Mouse (Mus musculus) intestine, embryonic 15.5 days (tissue): Measurements from ENCODE around the gene Fam161a. TPM values are rescaled to one million over a fixed set of nuclear protein-coding genes. Genes with fewer than 3 reads are reported as not detected.

ENCODE experiments used
- ATAC-seq: fragments of 200-750 bp; cut with Nextera tagmentation; 2 replicates; pipeline ENCODE4 v1.8.0; 2017; ENCODE audit warnings: moderate TSS enrichment, moderate library complexity
- H3K27ac ChIP-seq: fragments of 300-500 bp; sonication (generic); 2 replicates; pipeline ENCODE4 v1.5.1; 2015; ENCODE audit warnings: mild to moderate bottlenecking, inconsistent platforms
- H3K27me3 ChIP-seq: fragments of 300-500 bp; sonication (generic); replicated peaks from 2 replicates; pipeline ENCODE4 v1.6.1; 2015; ENCODE audit warnings: inconsistent platforms
- H3K36me3 ChIP-seq: fragments of 300-500 bp; sonication (generic); 2 replicates; pipeline ENCODE4 v1.6.1; 2015; ENCODE audit warnings: inconsistent platforms
- H3K4me1 ChIP-seq: fragments of 300-500 bp; sonication (generic); replicated peaks from 2 replicates; pipeline ENCODE4 v1.6.1; 2015; ENCODE audit warnings: inconsistent platforms
- H3K4me2 ChIP-seq: fragments of 300-500 bp; sonication (generic); replicated peaks from 2 replicates; pipeline ENCODE4 v1.6.1; 2015; ENCODE audit warnings: mild to moderate bottlenecking, inconsistent platforms
- H3K4me3 ChIP-seq: fragments of 300-500 bp; sonication (generic); replicated peaks from 2 replicates; pipeline ENCODE4 v1.5.1; 2015; ENCODE audit warnings: inconsistent platforms
- H3K9ac ChIP-seq: fragments of 300-500 bp; sonication (generic); 2 replicates; pipeline ENCODE4 v1.6.1; 2015; ENCODE audit warnings: inconsistent platforms
- H3K9me3 ChIP-seq: fragments of 300-500 bp; sonication (generic); 2 replicates; pipeline ENCODE4 v1.6.1; 2016; ENCODE audit warnings: inconsistent platforms
- WGBS: fragments of 180-500 bp; shearing (Covaris S2); methylation state at CpG from one replicate; pipeline ENCODE4 v1.1.7; 2015; 5-methylcytosine and 5-hydroxymethylcytosine counted together
- polyA plus RNA-seq: library from polyadenylated mRNA; unstranded; fragments of >200 nt; fragmentation: Nextera tagmentation; extraction: Ambion mirVana; gene quantifications from 2 replicates; pipeline ENCODE4 v1.2.1, GENCODE M21; 2015

Fam161a gene
- polyA plus RNA-seq, 1 experiment from 2014 or later, result 1.5 TPM

DNA sequence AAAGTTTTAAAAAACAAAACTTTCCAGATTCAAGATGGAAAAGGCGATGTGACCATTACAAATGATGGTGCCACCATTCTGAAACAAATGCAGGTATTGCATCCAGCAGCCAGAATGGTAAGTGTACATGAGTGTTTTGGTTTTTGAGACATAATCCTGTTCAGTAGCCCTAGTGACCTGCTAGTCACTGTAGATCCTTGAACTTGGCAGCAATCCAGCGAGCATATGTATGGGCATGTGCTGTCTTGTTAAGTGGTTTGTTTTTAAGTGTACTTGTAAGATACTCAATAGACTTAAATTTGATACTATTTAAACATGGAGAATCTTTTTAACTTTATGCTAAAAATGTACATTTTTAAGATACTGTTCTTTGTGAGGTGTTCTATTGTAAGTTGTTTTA lies 13.1 kb upstream of the Fam161a start:
- Histone ChIP-seq H3K9me3 (no peaks in the 10 kb centered on the region), H3K4me1 (0 out of 2 replicates have a peak, but pooled peaks cover 4% of the 10 kb centered on the region), H3K9ac (no peak overlapping the region), H3K4me3 (no peak overlapping the region), H3K27me3 (no peaks in the 10 kb centered on the region), H3K36me3 (peaks cover 15% of the 10 kb centered on the region), H3K27ac (no peak overlapping the region), H3K4me2 (no peak overlapping the region)
- 88% methylated on average over 2 of the region's 2 CpGs for WGBS
- ATAC-seq, result no peak

DNA sequence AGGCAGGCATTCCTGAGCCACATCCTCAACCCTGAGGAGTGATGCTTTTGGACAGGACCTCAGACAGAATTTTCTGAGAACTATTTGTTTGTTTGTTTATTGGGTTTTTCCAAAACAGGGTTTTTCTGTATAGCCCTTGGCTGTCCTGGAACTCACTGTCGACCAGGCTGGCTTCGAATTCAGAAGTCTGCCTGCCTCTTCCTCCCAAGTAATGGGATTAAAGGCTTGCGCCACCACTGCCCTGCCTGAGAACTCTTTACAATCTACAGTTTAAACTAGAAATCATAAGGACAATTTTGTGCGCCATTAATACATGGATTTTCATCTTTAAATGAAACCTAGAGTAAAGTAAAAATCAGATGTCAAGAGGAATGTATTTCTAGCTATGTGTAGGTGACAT lies 11.9 kb upstream of the Fam161a start:
- WGBS, result 95% methylated on average over 4 of the region's 4 CpGs
- no peak overlapping the region for H3K27ac ChIP-seq
- no peaks in the 10 kb centered on the region for H3K27me3 ChIP-seq
- H3K4me2 ChIP-seq, result no peak overlapping the region
- no peaks in the 10 kb centered on the region for H3K9me3 ChIP-seq
- no peak overlapping the region for H3K4me3 ChIP-seq
- H3K36me3 ChIP-seq, result peaks cover 18% of the 10 kb centered on the region
- no peak overlapping the region for H3K9ac ChIP-seq
- 0 out of 2 replicates have a peak, but pooled peaks cover 4% of the 10 kb centered on the region for H3K4me1 ChIP-seq
- no peak for ATAC-seq

DNA sequence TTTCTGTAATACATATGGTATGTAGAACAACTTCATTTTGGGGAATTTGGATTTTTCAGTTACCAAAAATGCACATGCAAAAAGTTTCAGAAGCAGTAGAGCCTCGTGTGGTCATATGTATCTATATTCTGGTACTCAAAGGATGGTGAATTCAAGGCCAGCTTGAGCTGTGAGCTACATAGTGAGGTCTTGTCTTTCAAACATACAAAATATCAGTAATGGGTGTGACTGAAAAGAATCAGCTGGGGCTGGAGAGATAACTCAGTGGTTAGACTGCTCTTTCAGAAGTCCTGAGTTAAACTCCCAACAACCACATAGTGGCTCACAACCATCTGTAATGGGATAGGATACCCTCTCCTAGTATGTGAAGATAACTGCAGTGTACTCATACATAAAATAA lies 9.0 kb upstream of the Fam161a start:
- no peak overlapping the region for H3K4me2 ChIP-seq
- H3K9ac ChIP-seq, result no peak overlapping the region
- no peaks in the 10 kb centered on the region for H3K4me1 ChIP-seq
- no peak for ATAC-seq
- no peaks in the 10 kb centered on the region for H3K9me3 ChIP-seq
- H3K36me3 ChIP-seq, result peaks cover 35% of the 10 kb centered on the region
- no peak overlapping the region for H3K27ac ChIP-seq
- WGBS, result 78% methylated on average over 1 of the region's 1 CpGs
- H3K4me3 ChIP-seq, result no peak overlapping the region
- no peaks in the 10 kb centered on the region for H3K27me3 ChIP-seq

DNA sequence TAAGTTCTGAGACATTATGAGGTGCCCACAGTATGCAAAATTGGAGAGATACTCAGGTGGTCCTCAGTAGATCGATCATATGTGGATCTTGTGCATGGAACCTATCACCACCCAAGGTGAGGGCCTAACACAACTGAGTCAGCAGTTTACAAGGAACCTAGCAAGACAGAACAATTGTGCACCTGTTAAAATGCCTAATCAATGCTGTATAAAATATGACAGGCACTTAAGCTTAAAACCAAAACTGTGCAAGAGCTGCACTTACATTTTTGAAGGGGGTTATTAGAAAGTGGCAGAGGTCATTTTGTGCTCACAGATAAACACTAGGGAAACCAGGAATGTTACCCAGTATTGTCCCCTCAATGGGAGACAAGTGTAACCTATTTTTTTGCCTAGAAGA lies 2.1 kb upstream of the Fam161a start:
- H3K27ac ChIP-seq, result no peak overlapping the region
- H3K4me3 ChIP-seq, result no peak overlapping the region
- H3K9ac ChIP-seq, result no peak overlapping the region
- H3K27me3 ChIP-seq, result no peaks in the 10 kb centered on the region
- H3K4me1 ChIP-seq, result no peaks in the 10 kb centered on the region; the same call in 1 of the 2 replicates
- H3K36me3 ChIP-seq, result peaks cover 19% of the 10 kb centered on the region
- H3K9me3 ChIP-seq, result no peaks in the 10 kb centered on the region
- no peak for ATAC-seq
- no peak overlapping the region for H3K4me2 ChIP-seq
- WGBS, result 90% methylated on average over 1 of the region's 1 CpGs

DNA sequence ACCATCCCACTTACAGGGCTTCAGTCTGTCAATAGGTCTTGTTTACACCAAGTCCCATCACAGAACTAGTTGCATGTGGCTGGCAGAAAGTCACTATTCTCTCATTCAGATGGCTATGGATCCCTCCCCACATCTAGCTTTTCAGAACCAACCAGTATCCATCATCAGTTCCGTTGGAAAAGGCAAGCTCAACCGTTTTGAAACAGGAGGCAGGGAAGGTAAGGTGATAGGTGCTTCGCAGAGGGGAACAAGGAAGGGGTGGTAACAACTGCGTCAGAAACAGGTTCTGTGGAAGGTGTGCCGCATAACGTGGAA lies 208 bp upstream of the Fam161a start:
- Histone ChIP-seq H3K4me2 (peak overlapping the region; percentile 84), H3K36me3 (peaks cover 8% of the 10 kb centered on the region), H3K9ac (0 out of 2 replicates have a peak overlapping the region, but pooled peaks have one; percentile 34), H3K27me3 (no peaks in the 10 kb centered on the region), H3K27ac (0 out of 2 replicates have a peak overlapping the region, but pooled peaks have one; percentile 88), H3K4me3 (peak overlapping the region; percentile 66), H3K9me3 (no peaks in the 10 kb centered on the region), H3K4me1 (no peaks in the 10 kb centered on the region; the same call in 1 of the 2 replicates)
- peak; percentile 62; the same call in 1 of the 2 replicates for ATAC-seq
- 4% methylated on average over 6 of the region's 6 CpGs for WGBS

DNA sequence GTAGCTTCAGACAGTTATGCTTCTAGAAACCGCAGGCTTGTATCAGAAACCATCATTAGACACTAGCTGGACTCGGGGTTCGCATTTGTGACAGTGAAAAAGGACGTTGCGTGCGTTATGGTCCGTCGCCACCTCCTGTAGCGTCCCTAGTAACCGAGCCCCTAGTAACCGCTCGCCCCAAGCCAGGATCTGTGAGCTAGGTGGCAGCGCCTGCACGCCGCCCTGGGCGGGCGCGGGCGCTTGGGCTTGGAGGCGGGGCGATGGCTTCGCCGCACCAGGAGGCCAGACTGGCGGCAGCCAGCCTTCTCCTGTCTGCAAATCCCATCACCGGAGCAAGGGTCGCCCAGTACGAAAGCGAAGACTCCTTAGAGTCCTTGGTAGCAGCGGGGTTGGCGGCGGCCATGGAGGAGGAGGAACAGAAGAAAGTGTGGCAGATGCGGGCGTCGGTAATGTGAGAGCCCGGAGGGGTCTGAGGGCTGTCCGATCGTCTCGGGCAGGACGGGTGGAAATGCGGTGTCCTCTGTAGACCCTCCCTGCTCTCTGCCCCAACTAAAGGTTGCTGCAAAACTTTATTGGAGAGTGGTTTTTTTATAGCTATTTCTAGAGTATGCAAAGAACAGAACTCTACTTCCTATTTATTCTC lies 971 bp downstream of the Fam161a start:
- H3K4me2 ChIP-seq, result peak overlapping the region; percentile 84
- peak; percentile 95 for ATAC-seq
- no peaks in the 10 kb centered on the region for H3K9me3 ChIP-seq
- 0 out of 2 replicates have a peak, but pooled peaks cover 2% of the 10 kb centered on the region for H3K36me3 ChIP-seq
- peak overlapping the region; percentile 64 for H3K9ac ChIP-seq
- peak overlapping the region; percentile 66 for H3K4me3 ChIP-seq
- H3K27ac ChIP-seq, result peak overlapping the region; percentile 88
- H3K4me1 ChIP-seq, result no peaks in the 10 kb centered on the region; the same call in 1 of the 2 replicates
- no peaks in the 10 kb centered on the region for H3K27me3 ChIP-seq
- under 1% methylated on average over 40 of the region's 40 CpGs for WGBS

DNA sequence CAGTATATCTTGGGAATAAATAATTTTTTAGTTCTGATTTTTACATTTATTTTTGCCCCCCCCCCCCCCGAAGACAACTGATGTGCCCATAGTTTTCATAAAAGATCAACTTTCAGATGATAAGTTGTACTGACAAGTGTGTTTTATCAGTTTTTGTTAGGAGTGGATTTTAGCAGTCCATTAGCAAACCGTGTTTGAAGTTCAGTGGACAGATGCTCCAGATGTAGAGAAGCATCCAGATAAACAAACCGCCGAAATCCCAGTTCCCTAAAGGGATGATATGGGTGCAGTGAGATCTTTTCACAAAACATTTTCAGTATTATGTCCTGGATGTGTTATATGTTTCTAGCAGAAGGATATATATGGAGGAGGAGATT lies 1.5 kb downstream of the Fam161a start:
- H3K27ac ChIP-seq, result no peak overlapping the region
- H3K4me3 ChIP-seq, result peak overlapping the region; percentile 66
- H3K4me2 ChIP-seq, result peak overlapping the region; percentile 84
- H3K4me1 ChIP-seq, result no peaks in the 10 kb centered on the region; the same call in 1 of the 2 replicates
- no peak overlapping the region for H3K9ac ChIP-seq
- 0 out of 2 replicates have a peak, but pooled peaks cover 2% of the 10 kb centered on the region for H3K36me3 ChIP-seq
- H3K9me3 ChIP-seq, result no peaks in the 10 kb centered on the region
- ATAC-seq, result no peak
- WGBS, result 29% methylated on average over 4 of the region's 4 CpGs
- no peaks in the 10 kb centered on the region for H3K27me3 ChIP-seq

DNA sequence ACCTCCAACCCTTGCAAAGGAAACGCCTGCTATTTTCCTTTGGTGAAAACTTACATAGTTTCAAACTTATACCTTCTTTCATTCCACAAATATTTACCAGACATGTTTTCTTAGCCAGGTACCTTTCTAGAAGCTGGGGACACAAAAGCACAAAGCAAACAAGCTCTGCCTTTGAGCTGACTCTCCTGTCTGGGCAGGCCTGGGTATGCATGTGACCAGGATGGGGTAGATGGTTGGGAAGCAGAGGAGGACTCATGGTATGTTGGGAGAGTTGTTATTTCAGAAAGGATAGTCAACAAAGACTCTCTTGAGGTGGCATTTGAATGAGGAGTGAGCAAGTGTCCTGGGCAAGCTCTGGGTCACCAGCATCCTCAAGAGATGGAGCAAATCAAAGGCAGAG lies 5.8 kb downstream of the Fam161a start:
- Histone ChIP-seq H3K9ac (no peak overlapping the region), H3K4me3 (no peak overlapping the region), H3K27ac (no peak overlapping the region), H3K4me2 (no peak overlapping the region), H3K36me3 (no peaks in the 10 kb centered on the region), H3K4me1 (no peaks in the 10 kb centered on the region), H3K9me3 (no peaks in the 10 kb centered on the region), H3K27me3 (no peaks in the 10 kb centered on the region)
- WGBS, result 74% methylated on average over 1 of the region's 1 CpGs
- ATAC-seq, result no peak

DNA sequence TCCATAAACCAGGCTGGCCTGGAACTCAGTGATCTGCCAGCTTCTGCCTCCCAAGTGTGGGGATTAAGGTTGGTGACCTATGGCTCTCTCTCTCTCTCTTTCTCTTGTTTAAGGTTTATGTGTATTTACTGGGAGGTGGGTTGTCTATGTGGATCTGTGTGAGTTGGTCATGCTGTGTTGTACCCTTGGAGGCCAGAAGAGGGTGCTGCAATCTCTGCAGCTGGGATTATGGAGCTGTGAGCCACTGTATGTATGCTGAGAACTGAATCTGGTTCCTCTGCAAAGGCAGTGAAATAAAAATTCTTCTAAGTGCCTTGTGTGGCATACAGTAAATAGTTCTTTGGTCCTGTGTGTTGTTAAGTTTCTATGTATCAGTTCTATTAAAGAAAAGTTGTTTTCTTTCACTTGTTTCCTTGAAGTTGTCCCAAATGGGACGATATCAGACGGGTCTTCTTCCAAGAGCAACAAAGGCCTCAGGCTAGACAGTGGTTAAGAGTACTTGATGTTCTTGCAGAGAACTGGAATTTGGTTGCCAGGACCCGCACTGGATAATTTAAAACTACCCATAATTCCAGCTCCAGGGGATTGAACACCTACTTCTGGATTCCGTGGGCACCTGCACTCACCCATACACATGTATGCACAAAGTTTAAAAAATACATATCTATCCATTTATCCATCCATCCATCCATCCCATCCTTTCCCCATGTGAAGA lies 6.4 kb downstream of the Fam161a start:
- no peaks in the 10 kb centered on the region for H3K36me3 ChIP-seq
- no peaks in the 10 kb centered on the region for H3K9me3 ChIP-seq
- WGBS, result 88% methylated on average over 4 of the region's 4 CpGs
- ATAC-seq, result no peak
- H3K27me3 ChIP-seq, result no peaks in the 10 kb centered on the region
- no peak overlapping the region for H3K4me2 ChIP-seq
- no peak overlapping the region for H3K9ac ChIP-seq
- no peak overlapping the region for H3K4me3 ChIP-seq
- H3K4me1 ChIP-seq, result no peaks in the 10 kb centered on the region
- H3K27ac ChIP-seq, result no peak overlapping the region

DNA sequence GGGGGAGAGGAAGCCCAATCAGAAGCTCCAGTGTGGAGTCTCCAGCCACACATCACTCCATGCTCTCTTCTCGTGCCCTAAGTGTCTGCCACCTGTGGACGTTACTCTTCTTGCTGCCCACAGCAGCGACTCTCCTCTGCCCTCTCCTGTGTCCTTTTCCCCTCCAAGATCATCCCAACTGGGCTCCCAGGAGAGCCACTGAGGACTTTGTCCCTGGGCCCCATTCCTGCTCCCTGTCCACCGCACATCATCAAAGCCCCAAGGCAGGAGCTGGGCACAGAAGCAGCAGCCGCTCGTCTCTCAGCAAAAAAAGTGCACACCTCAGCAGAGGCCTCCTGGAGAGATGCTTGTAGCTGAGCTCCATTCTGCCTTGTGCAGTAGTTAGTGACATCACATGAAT lies 7.7 kb downstream of the Fam161a start:
- Histone ChIP-seq H3K9ac (no peak overlapping the region), H3K9me3 (no peaks in the 10 kb centered on the region), H3K4me2 (no peak overlapping the region), H3K27ac (no peak overlapping the region), H3K27me3 (no peaks in the 10 kb centered on the region), H3K36me3 (no peaks in the 10 kb centered on the region), H3K4me1 (no peaks in the 10 kb centered on the region), H3K4me3 (no peak overlapping the region)
- WGBS, result 76% methylated on average over 6 of the region's 6 CpGs
- no peak for ATAC-seq

DNA sequence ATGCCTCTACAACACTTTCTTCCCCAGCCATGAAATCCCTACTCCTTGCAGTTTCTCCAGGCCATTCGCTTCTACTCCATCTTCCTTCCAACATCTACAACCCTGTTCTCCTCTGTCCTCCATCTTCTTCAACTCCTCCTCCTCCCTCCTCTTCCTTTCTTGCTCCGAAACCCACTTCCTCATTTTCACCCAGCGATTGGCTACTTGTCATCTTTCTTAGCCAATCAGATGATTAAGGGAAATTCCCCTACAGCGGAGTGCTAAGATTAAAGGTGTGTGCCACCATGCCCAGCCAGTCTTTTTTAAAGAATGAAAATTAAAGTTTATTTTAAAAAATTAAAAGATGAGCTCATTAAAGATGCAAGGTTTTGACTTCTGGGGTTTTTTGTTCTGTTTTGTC lies 10.6 kb downstream of the Fam161a start:
- no peak for ATAC-seq
- WGBS, result 89% methylated on average over 4 of the region's 4 CpGs
- Histone ChIP-seq H3K4me2 (no peak overlapping the region), H3K27me3 (no peaks in the 10 kb centered on the region), H3K4me1 (no peaks in the 10 kb centered on the region), H3K27ac (no peak overlapping the region), H3K36me3 (no peaks in the 10 kb centered on the region), H3K9me3 (no peaks in the 10 kb centered on the region), H3K9ac (no peak overlapping the region), H3K4me3 (no peak overlapping the region)

DNA sequence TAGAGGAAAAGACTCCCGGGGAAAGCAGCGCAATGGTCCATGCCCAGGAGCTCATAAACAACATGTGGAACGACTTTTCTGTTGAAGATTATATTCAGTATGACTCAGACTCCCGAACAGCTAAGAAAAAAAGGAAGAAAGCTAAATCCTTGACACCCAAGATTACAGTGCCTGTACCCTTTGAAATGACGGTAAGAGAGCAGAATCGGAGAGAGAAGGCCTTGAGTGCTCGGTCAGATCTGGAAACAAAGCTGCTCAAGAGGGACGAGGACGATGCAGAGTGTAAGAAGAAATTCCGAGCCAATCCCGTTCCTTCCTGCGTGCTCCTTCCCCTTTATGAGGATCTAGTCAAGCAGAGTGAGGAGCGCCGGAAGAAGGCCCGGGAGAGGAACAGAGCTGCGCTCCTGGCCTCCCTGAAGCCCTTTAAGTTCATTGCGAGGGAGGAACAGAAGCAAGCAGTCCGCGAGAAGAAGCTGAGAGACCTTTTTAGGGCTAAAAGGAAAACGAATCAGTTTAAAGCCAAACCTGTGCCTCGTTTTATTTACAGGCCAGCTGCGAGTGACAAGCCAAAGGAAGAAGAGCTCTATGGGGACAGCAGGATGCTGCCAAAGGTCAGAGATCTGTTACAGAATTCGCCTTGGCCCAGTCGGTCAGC lies 12.9 kb downstream of the Fam161a start:
- no peak for ATAC-seq
- H3K9ac ChIP-seq, result no peak overlapping the region

More for the DNA sequence above, 12.9 kb downstream of the Fam161a start:
- Histone ChIP-seq H3K36me3 (no peaks in the 10 kb centered on the region), H3K9me3 (no peaks in the 10 kb centered on the region), H3K4me3 (no peak overlapping the region), H3K27ac (no peak overlapping the region), H3K4me2 (no peak overlapping the region), H3K27me3 (no peaks in the 10 kb centered on the region), H3K4me1 (no peaks in the 10 kb centered on the region)
- 74% methylated on average over 24 of the region's 24 CpGs for WGBS
